Mouse (Mus musculus) kidney, adult 2 months (tissue): Measurements from ENCODE around the gene Cep68. TPM values are rescaled to one million over a fixed set of nuclear protein-coding genes. Genes with fewer than 3 reads are reported as not detected.
A peak's percentile ranks its signal among the peaks of the same experiment; 100 is the strongest.

Experiments used
- DNase-seq: peaks from one replicate; pipeline ENCODE4 v3.0.0; 2021
- H3K27ac ChIP-seq: fragments of 200-500 bp; 2 replicates; pipeline ENCODE4 v1.5.1; 2012; ENCODE audit warnings: low read depth, low read length, control low read depth, inconsistent platforms; ENCODE audit not compliant: insufficient read depth
- H3K27me3 ChIP-seq: fragments of 200-500 bp; replicated peaks from 2 replicates; pipeline ENCODE4 v1.6.1; 2012; ENCODE audit warnings: mild to moderate bottlenecking, moderate library complexity, low read length, inconsistent platforms; ENCODE audit not compliant: control insufficient read depth, insufficient read depth
- H3K36me3 ChIP-seq: fragments of 200-500 bp; 2 replicates; pipeline ENCODE4 v1.6.1; 2012; ENCODE audit warnings: mild to moderate bottlenecking, moderate library complexity, low read length, inconsistent platforms; ENCODE audit not compliant: control insufficient read depth, insufficient read depth
- H3K4me1 ChIP-seq: fragments of 200-500 bp; 2 replicates; pipeline ENCODE4 v1.6.1; 2011; ENCODE audit warnings: low read length; ENCODE audit not compliant: control insufficient read depth, insufficient read depth
- H3K4me3 ChIP-seq: fragments of 200-500 bp; 2 replicates; pipeline ENCODE4 v1.5.1; 2011; ENCODE audit warnings: mild to moderate bottlenecking, low read depth, low read length, control low read depth; ENCODE audit not compliant: insufficient read depth
- CTCF ChIP-seq: fragments of 200-500 bp; conservative IDR thresholded peaks from 2 replicates; pipeline ENCODE4 v1.5.1; 2011; ENCODE audit warnings: low read depth, mild to moderate bottlenecking, control low read depth, low read length, moderate library complexity, mixed read lengths; ENCODE audit not compliant: insufficient read depth, insufficient read length
- POLR2A ChIP-seq: fragments of 200-500 bp; IDR thresholded peaks from one replicate; pipeline ENCODE4 v1.6.1; 2011; ENCODE audit warnings: low read depth, low read length, control low read depth
- WGBS: fragments of 180-500 bp; shearing (Covaris S2); methylation state at CpG from one replicate; pipeline ENCODE4 v1.1.7; 2018; 5-methylcytosine and 5-hydroxymethylcytosine counted together
- polyA plus RNA-seq: library from polyadenylated mRNA; depleted of rRNA; stranded (reverse); fragments of >200 nt; gene quantifications from 2 replicates; pipeline ENCODE4 v1.2.3, GENCODE M21; 2012

Cep68 gene
- polyA plus RNA-seq, 1 experiment, result 15.4 TPM

GRCm38 (mm10) chr11:20269885-20270284, 20.7 kb upstream of the Cep68 start:
- 90% methylated on average over 6 of the region's 6 CpGs for WGBS
- H3K36me3 ChIP-seq, result no peaks in the 10 kb centered on the region

GRCm38 (mm10) chr11:20262628-20263380, 13.6 kb upstream of the Cep68 start:
- no peak overlapping the region for H3K4me3 ChIP-seq
- H3K27ac ChIP-seq, result no peak overlapping the region
- no peaks in the 10 kb centered on the region for H3K36me3 ChIP-seq
- no peaks in the 10 kb centered on the region for H3K27me3 ChIP-seq
- WGBS, result 56% methylated on average over 8 of the region's 8 CpGs
- H3K4me1 ChIP-seq, result no peaks in the 10 kb centered on the region
- TF ChIP-seq CTCF, result no peak
- TF ChIP-seq POLR2A, result no peak
- peak; percentile 45 for DNase-seq

More at GRCm38 (mm10) chr11:20269885-20270284, 20.7 kb upstream of the Cep68 start:
- no peaks in the 10 kb centered on the region for H3K27me3 ChIP-seq
- no peak overlapping the region for H3K4me3 ChIP-seq
- no peaks in the 10 kb centered on the region for H3K4me1 ChIP-seq
- TF ChIP-seq CTCF (no peak), POLR2A (no peak)
- no peak overlapping the region for H3K27ac ChIP-seq
- no peak for DNase-seq

GRCm38 (mm10) chr11:20254791-20255190, 5.6 kb upstream of the Cep68 start:
- 73% methylated on average over 4 of the region's 4 CpGs for WGBS
- Histone ChIP-seq H3K4me3 (no peak overlapping the region), H3K27me3 (no peaks in the 10 kb centered on the region), H3K36me3 (no peaks in the 10 kb centered on the region), H3K4me1 (no peaks in the 10 kb centered on the region), H3K27ac (no peak overlapping the region)
- no peak for DNase-seq
- TF ChIP-seq POLR2A (no peak), CTCF (no peak)

- no peak overlapping the region for H3K27ac ChIP-seq
- no peak for DNase-seq
- no peaks in the 10 kb centered on the region for H3K27me3 ChIP-seq
- H3K4me1 ChIP-seq, result peaks cover 5% of the 10 kb centered on the region; the same call in 1 of the 2 replicates
- H3K4me3 ChIP-seq, result no peak overlapping the region
- no peaks in the 10 kb centered on the region for H3K36me3 ChIP-seq
- TF ChIP-seq CTCF (no peak), POLR2A (no peak)
- 79% methylated on average over 2 of the region's 2 CpGs for WGBS
These were observed 3.9 kb upstream of the Cep68 start for GRCm38 (mm10) chr11:20253088-20253487.

GRCm38 (mm10) chr11:20250476-20251178, 1.4 kb upstream of the Cep68 start:
- 87% methylated on average over 6 of the region's 6 CpGs for WGBS
- Histone ChIP-seq H3K4me1 (peaks cover 5% of the 10 kb centered on the region; the same call in 1 of the 2 replicates), H3K36me3 (no peaks in the 10 kb centered on the region), H3K27me3 (no peaks in the 10 kb centered on the region), H3K4me3 (no peak overlapping the region), H3K27ac (no peak overlapping the region)
- TF ChIP-seq CTCF, result no peak
- DNase-seq, result no peak

GRCm38 (mm10) chr11:20248840-20249239, 389 bp downstream of the Cep68 start:
- WGBS, result under 1% methylated on average over 32 of the region's 39 CpGs
- peaks cover 5% of the 10 kb centered on the region; the same call in 1 of the 2 replicates for H3K4me1 ChIP-seq
- H3K36me3 ChIP-seq, result no peaks in the 10 kb centered on the region
- TF ChIP-seq POLR2A, result peak; percentile 7
- no peak for TF ChIP-seq CTCF
- no peaks in the 10 kb centered on the region for H3K27me3 ChIP-seq
- peak overlapping the region; percentile 81 for H3K4me3 ChIP-seq
- peak overlapping the region; percentile 74 for H3K27ac ChIP-seq
- peak; percentile 58 for DNase-seq

- Histone ChIP-seq H3K27ac (0 out of 2 replicates have a peak overlapping the region, but pooled peaks have one; percentile 28), H3K36me3 (no peaks in the 10 kb centered on the region), H3K4me3 (peak overlapping the region; percentile 81), H3K4me1 (peaks cover 5% of the 10 kb centered on the region; the same call in 1 of the 2 replicates), H3K27me3 (no peaks in the 10 kb centered on the region)
- TF ChIP-seq POLR2A (no peak), CTCF (no peak)
- WGBS, result 23% methylated on average over 4 of the region's 4 CpGs
- DNase-seq, result peak; percentile 31
These were observed 952 bp downstream of the Cep68 start for GRCm38 (mm10) chr11:20248277-20248676.
